Mouse (Mus musculus) MEL (cell line): ENCODE measurements at regions not wholly inside any gene's neighbourhood (a gene's known extent, or its start where the extent isn't known, plus 50 kb on each side); places are given as distances from the start of the nearest gene placed in this dataset.

Experiments
- DNase-seq: peaks from one replicate; pipeline ENCODE4 v3.0.0; 2011; ENCODE audit warnings: low read depth, low spot score
- H3K27ac ChIP-seq: 2 replicates; pipeline ENCODE4 v1.5.1; 2012; ENCODE audit warnings: low read depth, mild to moderate bottlenecking, control low read depth, low read length, moderate library complexity; ENCODE audit not compliant: control insufficient read depth
- H3K27me3 ChIP-seq, 2 experiments: fragments of 150-350 bp in 1 of 2; sonication (generic) in 1 of 2; 2 replicates each; pipeline ENCODE4 v1.6.1; 2012; ENCODE audit warnings: low read length in 2 of 2, mild to moderate bottlenecking in 2 of 2, improper control_type of control experiment in 1 of 2, moderate library complexity in 1 of 2; ENCODE audit not compliant: insufficient read depth in 2 of 2, control insufficient read depth in 1 of 2
- H3K36me3 ChIP-seq, 2 experiments: 2 replicates each; pipeline ENCODE4 v1.6.1; 2012 to 2014; ENCODE audit warnings: low read length in 2 of 2, improper control_type of control experiment in 1 of 2, inconsistent platforms in 1 of 2, mild to moderate bottlenecking in 1 of 2; ENCODE audit not compliant: insufficient read depth in 2 of 2, control insufficient read depth in 1 of 2
- H3K4me1 ChIP-seq, 2 experiments: fragments of 150-350 bp in 1 of 2; sonication (generic) in 1 of 2; 2 replicates each; pipeline ENCODE4 v1.6.1; 2012; ENCODE audit warnings: low read length in 2 of 2, improper control_type of control experiment in 1 of 2, mild to moderate bottlenecking in 1 of 2; ENCODE audit not compliant: insufficient read depth in 2 of 2, control insufficient read depth in 1 of 2
- H3K4me3 ChIP-seq, 2 experiments: fragments of 150-350 bp in 1 of 2; sonication (generic) in 1 of 2; 2 replicates each; pipeline ENCODE4 v1.5.1; 2012; ENCODE audit warnings: low read depth in 2 of 2, low read length in 2 of 2, mild to moderate bottlenecking in 2 of 2, moderate library complexity in 2 of 2, control low read depth in 1 of 2, improper control_type of control experiment in 1 of 2; ENCODE audit not compliant: control insufficient read depth in 1 of 2, insufficient read depth in 1 of 2
- H3K79me2 ChIP-seq: 2 replicates; pipeline ENCODE4 v1.6.1; 2012; ENCODE audit warnings: mild to moderate bottlenecking, low read length, moderate library complexity; ENCODE audit not compliant: control insufficient read depth, poor library complexity, insufficient read depth
- H3K9ac ChIP-seq: 2 replicates; pipeline ENCODE4 v1.6.1; 2012; ENCODE audit warnings: low read depth, mild to moderate bottlenecking, control low read depth, low read length, moderate library complexity; ENCODE audit not compliant: control insufficient read depth, poor library complexity, severe bottlenecking
- H3K9me3 ChIP-seq: fragments of 150-350 bp; sonication (generic); replicated peaks from 2 replicates; pipeline ENCODE4 v1.6.1; 2012; ENCODE audit warnings: mild to moderate bottlenecking, low read length, improper control_type of control experiment, moderate library complexity; ENCODE audit not compliant: insufficient read depth
- CTCF ChIP-seq, 3 experiments: IDR thresholded peaks in 2 of 3; conservative IDR thresholded peaks in 1 of 3; 2 replicates each; pipeline ENCODE4 v1.5.1; 2011 to 2012; ENCODE audit warnings: low read length in 3 of 3, low read depth in 2 of 3, mild to moderate bottlenecking in 2 of 3, improper control_type of control experiment in 1 of 3, inconsistent platforms in 1 of 3, mixed read lengths in 1 of 3, moderate library complexity in 1 of 3; ENCODE audit not compliant: control insufficient read depth in 1 of 3, insufficient read depth in 1 of 3, poor library complexity in 1 of 3, severe bottlenecking in 1 of 3
- GABPA ChIP-seq: IDR thresholded peaks from 2 replicates; pipeline ENCODE4 v1.6.1; 2012; ENCODE audit warnings: low read depth, mild to moderate bottlenecking, inconsistent platforms, low read length, improper control_type of control experiment, moderate library complexity
- HCFC1 ChIP-seq: IDR thresholded peaks from 2 replicates; pipeline ENCODE4 v1.6.1; 2012; ENCODE audit warnings: low read depth, mild to moderate bottlenecking, inconsistent platforms, low read length, improper control_type of control experiment, moderate library complexity
- MEF2A ChIP-seq: IDR thresholded peaks from 2 replicates; pipeline ENCODE4 v1.6.1; 2014; ENCODE audit warnings: low read depth, mild to moderate bottlenecking, inconsistent platforms, low read length, improper control_type of control experiment; ENCODE audit not compliant: poor library complexity, insufficient replicate concordance, severe bottlenecking; ENCODE audit errors: extremely low read depth
- MXI1 ChIP-seq: IDR thresholded peaks from 2 replicates; pipeline ENCODE4 v1.6.1; 2011; ENCODE audit warnings: mild to moderate bottlenecking, low read depth, low read length, improper control_type of control experiment
- MYC ChIP-seq: IDR thresholded peaks from 2 replicates; pipeline ENCODE4 v1.6.1; 2011; ENCODE audit warnings: low read depth, mild to moderate bottlenecking, low read length, improper control_type of control experiment, moderate library complexity
- POLR2AphosphoS5 ChIP-seq: IDR thresholded peaks from 2 replicates; pipeline ENCODE4 v1.6.1; 2012; ENCODE audit warnings: low read depth, borderline replicate concordance, mild to moderate bottlenecking, inconsistent platforms, low read length, moderate library complexity, mixed read lengths
- RAD21 ChIP-seq: IDR thresholded peaks from 2 replicates; pipeline ENCODE4 v1.6.1; 2011; ENCODE audit warnings: mild to moderate bottlenecking, low read depth, low read length, improper control_type of control experiment
- RCOR1 ChIP-seq: IDR thresholded peaks from 2 replicates; pipeline ENCODE4 v1.6.1; 2012; ENCODE audit warnings: low read depth, mild to moderate bottlenecking, inconsistent platforms, low read length, improper control_type of control experiment
- TAL1 ChIP-seq: IDR thresholded peaks from 2 replicates; pipeline ENCODE4 v1.6.1; 2012; ENCODE audit warnings: mild to moderate bottlenecking, inconsistent platforms, low read length, moderate library complexity, mixed read lengths
- ZC3H11A ChIP-seq: IDR thresholded peaks from 2 replicates; pipeline ENCODE4 v1.6.1; 2012; ENCODE audit warnings: low read depth, mild to moderate bottlenecking, inconsistent platforms, low read length, improper control_type of control experiment
- ZKSCAN1 ChIP-seq: IDR thresholded peaks from 2 replicates; pipeline ENCODE4 v1.6.1; 2012; ENCODE audit warnings: low read depth, mild to moderate bottlenecking, inconsistent platforms, low read length, improper control_type of control experiment, moderate library complexity

DNA sequence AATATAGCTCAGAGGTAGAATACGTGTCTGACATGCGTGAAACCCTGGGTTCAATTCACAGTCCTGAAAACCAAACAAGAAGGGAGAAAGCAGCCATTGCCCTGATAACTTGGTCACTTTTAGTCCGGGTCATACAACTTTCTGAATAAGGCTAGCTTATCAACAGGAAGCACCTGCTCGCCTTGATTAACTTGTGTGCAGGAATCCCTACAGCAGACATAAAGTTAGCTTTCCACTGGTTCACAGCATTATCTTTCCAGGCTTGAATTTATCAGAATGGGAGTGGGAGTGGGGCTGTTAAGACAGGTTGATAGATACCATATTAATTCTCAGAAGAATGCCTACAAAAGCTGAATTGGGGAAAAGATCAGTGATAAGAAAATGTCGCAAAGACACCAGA lies 97.2 kb downstream of the Akr1d1 start:
- Histone ChIP-seq H3K9me3 (no peaks in the 10 kb centered on the region), H3K27me3 (no peaks in the 10 kb centered on the region), H3K36me3 (no peaks in the 10 kb centered on the region), H3K4me1 (no peaks in the 10 kb centered on the region), H3K79me2 (no peaks in the 10 kb centered on the region), H3K9ac (no peak overlapping the region), H3K4me3 (no peak overlapping the region), H3K27ac (no peak overlapping the region)
- TF ChIP-seq TAL1 (peak; percentile 13; the same call in 1 of the 2 replicates), RAD21 (no peak)
- DNase-seq, result peak; percentile 8

DNA sequence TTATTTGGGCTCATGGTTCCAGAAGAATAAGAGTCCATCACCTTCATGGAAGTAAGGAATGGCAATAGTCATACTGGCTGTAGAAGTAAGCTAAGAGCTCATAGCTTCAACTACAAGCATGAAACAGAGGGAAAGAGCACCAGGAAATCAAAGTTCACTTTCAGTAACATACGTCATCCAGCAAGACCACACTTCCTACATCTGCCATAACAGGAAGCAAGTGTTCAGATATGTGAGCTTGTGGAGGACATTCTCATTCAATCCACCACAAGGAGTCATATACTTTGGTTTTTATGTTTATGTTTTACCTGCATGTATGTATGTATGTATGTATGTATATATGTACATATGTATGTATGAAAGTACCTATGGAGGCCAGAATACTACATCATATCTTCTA lies 104.0 kb downstream of the Akr1d1 start:
- no peaks in the 10 kb centered on the region for H3K4me1 ChIP-seq
- no peak for DNase-seq

DNA sequence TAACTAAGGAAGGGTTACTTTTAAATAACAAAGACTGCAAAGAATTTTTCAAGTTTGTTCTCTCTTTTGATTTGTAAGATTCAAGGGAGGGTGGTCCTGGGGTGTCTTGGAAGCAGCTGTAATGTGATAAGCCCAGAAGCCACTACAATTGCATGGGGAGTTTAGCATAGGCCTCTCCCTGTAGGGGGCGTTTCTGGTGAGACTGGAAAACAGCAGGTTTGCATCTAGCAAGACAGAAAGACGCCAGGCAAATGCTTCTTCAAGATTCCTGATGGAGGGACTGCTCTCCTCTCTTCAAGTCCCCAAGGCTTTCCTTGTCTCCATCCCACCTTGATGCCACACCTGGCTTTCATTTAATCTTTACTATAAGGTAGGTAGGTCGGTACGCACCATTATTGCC lies 112.1 kb downstream of the Akr1d1 start:
- TF ChIP-seq POLR2AphosphoS5, result no peak
- TF ChIP-seq RCOR1, result no peak
- TF ChIP-seq CTCF (IDR thresholded peaks at IDR 0.05 in 2 of 3, conservative IDR thresholded peaks at IDR 0.05 in 1 of 3; ENCODE audit: control insufficient read depth in 1 of 3, insufficient read depth in 1 of 3, low read depth in 2 of 3, low read length in 3 of 3, poor library complexity in 1 of 3, severe bottlenecking in 1 of 3), result peak in 1 of 3 experiments; percentile 2; a peak in 1 of 6 replicates
- TF ChIP-seq MYC, result no peak
- no peak for TF ChIP-seq HCFC1
- no peak for TF ChIP-seq MEF2A
- no peak for TF ChIP-seq ZC3H11A
- Histone ChIP-seq H3K9ac (no peak overlapping the region), H3K27ac (no peak overlapping the region), H3K4me1 (no peaks in the 10 kb centered on the region), H3K4me3 (no peak overlapping the region), H3K36me3 (no peaks in the 10 kb centered on the region), H3K27me3 (no peaks in the 10 kb centered on the region), H3K79me2 (no peaks in the 10 kb centered on the region), H3K9me3 (no peaks in the 10 kb centered on the region)
- no peak for DNase-seq

More for the DNA sequence above, 104.0 kb downstream of the Akr1d1 start:
- Histone ChIP-seq H3K9ac (no peak overlapping the region), H3K27me3 (no peaks in the 10 kb centered on the region), H3K4me3 (no peak overlapping the region)
- TF ChIP-seq HCFC1 (no peak), MXI1 (no peak), GABPA (no peak), ZKSCAN1 (no peak), CTCF (IDR thresholded peaks at IDR 0.05 in 2 of 3, conservative IDR thresholded peaks at IDR 0.05 in 1 of 3; ENCODE audit: control insufficient read depth in 1 of 3, insufficient read depth in 1 of 3, low read depth in 2 of 3, low read length in 3 of 3, poor library complexity in 1 of 3, severe bottlenecking in 1 of 3) (no peak)
- TF ChIP-seq, all 39 proteins: peak for 0
- no peaks in the 10 kb centered on the region for H3K79me2 ChIP-seq
- no peaks in the 10 kb centered on the region for H3K9me3 ChIP-seq
- no peaks in the 10 kb centered on the region for H3K36me3 ChIP-seq
- no peak overlapping the region for H3K27ac ChIP-seq
